Mouse (Mus musculus) monocyte, adult 59 days (primary cell): Measurements from ENCODE around the gene Cfhr1. TPM values are rescaled to one million over a fixed set of nuclear protein-coding genes. Genes with fewer than 3 reads are reported as not detected.

ENCODE experiments used
- total RNA-seq, 2 experiments: library from RNA; stranded (reverse); gene quantifications; one replicate each; pipeline ENCODE4 v1.2.4; 2023

The Cfhr1 gene
- total RNA-seq: not detected

DNA sequence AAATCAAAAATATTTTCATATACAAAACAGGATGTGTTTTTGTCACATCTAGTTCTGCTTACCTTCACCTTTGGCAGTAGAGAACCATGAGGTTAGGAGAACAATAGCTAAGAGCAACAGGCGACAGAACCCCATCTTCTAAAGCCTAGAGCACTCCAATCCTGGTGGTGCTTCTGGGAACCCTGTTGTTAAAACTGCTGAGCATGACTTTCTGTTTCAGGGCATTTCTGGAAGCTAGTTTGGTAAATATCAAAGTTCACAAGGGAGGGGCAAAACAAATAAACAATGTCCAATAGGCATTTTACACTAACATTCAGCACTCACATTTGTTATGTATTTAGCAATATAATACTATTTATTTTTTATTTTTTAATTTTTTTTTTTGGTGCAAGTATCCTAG lies at the start of gene Cfhr1:
TSS of gene Cfhr1 (minus strand) at position 249 of the 400 bp plus-strand sequence.

GRCm38 (mm10) chr1:139501258-139501752 lies 58.8 kb downstream of the Cfhr1 start, which contains the start of gene F13b:
Gene F13b, plus strand, starts transcription at chr1:139501702.

Other genes starting within 250 kb of the Cfhr1 start
- not detected for gene Crb1, start 183.2 kb downstream of the Cfhr1 start, total RNA-seq
- 10 to 100 TPM; 11.5 to 13.2 TPM for gene Zbtb41, start 138.0 kb downstream of the Cfhr1 start, total RNA-seq
- 1 to 10 TPM; 1.1 to 2.3 TPM for gene Aspm, start 105.5 kb downstream of the Cfhr1 start, total RNA-seq
- not detected for gene F13b, start 58.6 kb downstream of the Cfhr1 start, total RNA-seq
- not detected for gene Gm4788, start 221.0 kb upstream of the Cfhr1 start, total RNA-seq